Mouse (Mus musculus) heart, postnatal 0 days (tissue): ENCODE data around the gene Arpc2. TPM values are rescaled to one million over a fixed set of nuclear protein-coding genes. Genes with fewer than 3 reads are reported as not detected.
"Not testable (repeated sequence)": the region's sequence is repeated elsewhere in the genome, so short reads cannot be mapped to it uniquely, and the experiment has no call there.

ENCODE experiments used
- ATAC-seq: fragments of 200-750 bp; cut with Nextera tagmentation; 2 replicates; pipeline ENCODE4 v1.8.0; 2017; ENCODE audit warnings: low read depth, moderate number of reproducible peaks, moderate library complexity; ENCODE audit not compliant: insufficient read depth
- DNase-seq: peaks from one replicate; pipeline ENCODE4 v3.0.0-alpha.2; 2016; ENCODE audit warnings: low spot score
- H3K27ac ChIP-seq: fragments of 300-500 bp; sonication (generic); 2 replicates; pipeline ENCODE4 v1.5.1; 2014; ENCODE audit warnings: low read depth, mild to moderate bottlenecking
- H3K27me3 ChIP-seq: fragments of 300-500 bp; sonication (generic); 2 replicates; pipeline ENCODE4 v1.6.1; 2014; ENCODE audit warnings: low read length, mixed read lengths; ENCODE audit not compliant: control insufficient read depth, insufficient read depth
- H3K36me3 ChIP-seq: fragments of 300-500 bp; sonication (generic); replicated peaks from 2 replicates; pipeline ENCODE4 v1.6.1; 2014; ENCODE audit warnings: low read length, mixed read lengths; ENCODE audit not compliant: control insufficient read depth, insufficient read depth
- H3K4me1 ChIP-seq: fragments of 300-500 bp; sonication (generic); 2 replicates; pipeline ENCODE4 v1.6.1; 2014; ENCODE audit warnings: antibody characterized with exemption; ENCODE audit not compliant: control insufficient read depth, insufficient read depth
- H3K4me2 ChIP-seq: fragments of 300-500 bp; sonication (generic); 2 replicates; pipeline ENCODE4 v1.6.1; 2014; ENCODE audit warnings: low read depth, mild to moderate bottlenecking, low read length, moderate library complexity
- H3K4me3 ChIP-seq: fragments of 300-500 bp; sonication (generic); 2 replicates; pipeline ENCODE4 v1.5.1; 2014; ENCODE audit warnings: low read depth, low read length
- H3K9ac ChIP-seq: fragments of 300-500 bp; sonication (generic); replicated peaks from 2 replicates; pipeline ENCODE4 v1.6.1; 2014; ENCODE audit warnings: low read depth, low read length, mixed read lengths
- H3K9me3 ChIP-seq: fragments of 300-500 bp; sonication (generic); replicated peaks from 2 replicates; pipeline ENCODE4 v1.6.1; 2016; ENCODE audit warnings: low read length; ENCODE audit not compliant: control insufficient read depth
- CTCF ChIP-seq: IDR thresholded peaks from 2 replicates; pipeline ENCODE4 v1.5.1; 2016; ENCODE audit warnings: antibody characterized with exemption, control low read depth, low read depth
- EP300 ChIP-seq: IDR thresholded peaks from 2 replicates; pipeline ENCODE4 v1.6.1; 2016; ENCODE audit warnings: antibody characterized with exemption, low read depth
- WGBS: fragments of 180-500 bp; shearing (Covaris S2); extraction: QIAGEN DNeasy Blood & Tissue Kit; methylation state at CpG from one replicate; pipeline ENCODE4 v1.1.7; 2014; 5-methylcytosine and 5-hydroxymethylcytosine counted together
- polyA plus RNA-seq: library from polyadenylated mRNA; unstranded; fragments of >200 nt; fragmentation: Nextera tagmentation; extraction: Ambion mirVana; gene quantifications from 2 replicates; pipeline ENCODE4 v1.2.1, GENCODE M21; 2015
- total RNA-seq: library from RNA; depleted of rRNA; stranded (reverse); fragments of >200 nt; gene quantifications from 2 replicates; pipeline ENCODE4 v1.2.3, GENCODE M21; 2014; ENCODE audit warnings: low replicate concordance

The Arpc2 gene
- total and polyA plus RNA-seq, 2 experiments from 2014 or later, result 149 to 374 TPM

DNA sequence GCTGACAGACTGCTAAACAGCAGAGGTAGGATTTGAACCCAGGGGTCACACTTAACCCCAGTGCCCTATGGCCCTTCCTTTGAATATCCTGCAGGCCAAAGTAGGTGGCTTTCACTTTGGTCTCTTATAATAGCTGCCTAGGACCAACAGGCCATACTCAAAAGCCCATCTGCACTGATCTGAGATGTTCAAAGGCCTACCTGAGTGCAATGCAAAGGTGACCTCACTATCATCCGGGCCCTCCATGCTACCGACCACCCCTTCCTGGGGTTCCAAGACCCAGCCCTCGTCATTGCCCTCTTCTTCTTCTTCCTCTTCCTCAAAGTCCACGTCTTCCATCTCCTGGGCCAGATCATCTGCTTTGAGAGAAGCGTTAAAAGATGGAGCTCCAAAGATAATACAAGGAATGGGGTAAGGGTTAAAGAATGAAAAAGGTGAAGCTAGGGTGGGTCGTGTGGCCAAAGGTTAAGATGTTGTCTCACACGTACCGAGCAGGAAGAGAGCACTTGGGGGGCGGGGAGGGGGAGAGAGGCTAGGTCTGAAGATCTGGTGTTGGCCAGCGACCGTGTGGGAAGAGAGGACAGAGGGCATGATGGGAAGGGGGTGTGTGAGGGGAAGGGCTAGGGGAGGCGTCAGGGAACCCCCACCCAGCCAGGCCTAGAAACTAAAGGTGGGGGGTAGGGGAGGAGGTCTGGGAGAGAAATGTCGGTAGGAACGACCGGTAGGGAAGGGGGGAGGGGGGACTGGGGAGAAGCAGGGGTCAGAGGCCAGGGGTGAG is 48.0 kb downstream of the Arpc2 start:
- peak overlapping the region; percentile 72 for H3K4me3 ChIP-seq
- H3K4me1 ChIP-seq, result peaks cover 19% of the 10 kb centered on the region
- H3K4me2 ChIP-seq, result peak overlapping the region; percentile 74
- H3K9me3 ChIP-seq, result no peaks in the 10 kb centered on the region
- 11% methylated on average over 14 of the region's 15 CpGs for WGBS
- H3K27me3 ChIP-seq, result no peaks in the 10 kb centered on the region
- no peak for TF ChIP-seq CTCF
- TF ChIP-seq EP300, result no peak
- DNase-seq, result peak; percentile 63
- H3K36me3 ChIP-seq, result peaks cover 55% of the 10 kb centered on the region
- peak overlapping the region; percentile 61 for H3K9ac ChIP-seq
- ATAC-seq, result peak; percentile 32
- peak overlapping the region; percentile 69 for H3K27ac ChIP-seq

DNA sequence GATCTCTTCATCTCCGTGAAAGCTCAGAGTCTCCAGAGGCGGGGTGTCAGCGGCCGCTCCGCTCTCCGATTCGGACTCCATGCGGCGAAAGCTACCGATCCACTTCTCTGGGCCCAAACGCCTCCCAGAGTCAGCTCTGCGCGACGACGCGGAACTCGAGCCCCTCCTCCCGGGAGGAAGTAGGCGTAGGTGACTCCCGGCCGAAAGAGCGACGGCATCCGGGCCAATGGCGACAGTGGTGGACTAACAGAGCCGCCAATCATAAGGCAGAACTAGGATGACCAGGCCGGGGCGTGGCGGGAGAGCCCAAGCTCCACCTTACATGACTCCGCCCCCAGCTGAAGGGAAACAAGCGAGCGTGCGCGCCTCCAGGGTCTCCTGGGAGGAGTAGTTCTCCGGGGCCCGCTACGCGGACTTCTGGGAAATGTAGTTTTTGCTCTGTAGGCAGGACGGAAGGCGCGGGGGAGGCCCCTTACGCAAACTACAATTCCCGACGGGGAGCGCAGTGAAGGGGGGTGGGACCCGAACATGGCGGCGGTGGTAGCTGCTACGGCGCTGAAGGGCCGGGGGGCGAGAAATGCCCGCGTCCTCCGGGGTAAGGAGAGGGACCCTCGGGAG is 48.8 kb downstream of the Arpc2 start, which contains the start of the genes Aamp and Pnkd:
Aamp (minus strand) TSS at position 196 of the 618 bp plus-strand sequence.
Pnkd (plus strand) TSS at position 388 of the 618 bp plus-strand sequence.
- peaks cover 54% of the 10 kb centered on the region for H3K36me3 ChIP-seq
- peak within 1 kb of the TSS; percentile 75 for H3K9ac ChIP-seq
- H3K4me3 ChIP-seq, result peak within 1 kb of the TSS; percentile 77
- DNase-seq (peak; percentile 100), ATAC-seq (peak; percentile 96)
- H3K27ac ChIP-seq, result peak within 1 kb of the TSS; percentile 76
- no peaks in the 10 kb centered on the region for H3K9me3 ChIP-seq
- H3K4me2 ChIP-seq, result peak within 1 kb of the TSS; percentile 85
- H3K4me1 ChIP-seq, result peaks cover 27% of the 10 kb centered on the region
- TF ChIP-seq EP300 (no peak), CTCF (peak; percentile 4; the same call in 1 of the 2 replicates)
- no peaks in the 10 kb centered on the region for H3K27me3 ChIP-seq
- WGBS, result 0% methylated on average over 54 of the region's 56 CpGs

DNA sequence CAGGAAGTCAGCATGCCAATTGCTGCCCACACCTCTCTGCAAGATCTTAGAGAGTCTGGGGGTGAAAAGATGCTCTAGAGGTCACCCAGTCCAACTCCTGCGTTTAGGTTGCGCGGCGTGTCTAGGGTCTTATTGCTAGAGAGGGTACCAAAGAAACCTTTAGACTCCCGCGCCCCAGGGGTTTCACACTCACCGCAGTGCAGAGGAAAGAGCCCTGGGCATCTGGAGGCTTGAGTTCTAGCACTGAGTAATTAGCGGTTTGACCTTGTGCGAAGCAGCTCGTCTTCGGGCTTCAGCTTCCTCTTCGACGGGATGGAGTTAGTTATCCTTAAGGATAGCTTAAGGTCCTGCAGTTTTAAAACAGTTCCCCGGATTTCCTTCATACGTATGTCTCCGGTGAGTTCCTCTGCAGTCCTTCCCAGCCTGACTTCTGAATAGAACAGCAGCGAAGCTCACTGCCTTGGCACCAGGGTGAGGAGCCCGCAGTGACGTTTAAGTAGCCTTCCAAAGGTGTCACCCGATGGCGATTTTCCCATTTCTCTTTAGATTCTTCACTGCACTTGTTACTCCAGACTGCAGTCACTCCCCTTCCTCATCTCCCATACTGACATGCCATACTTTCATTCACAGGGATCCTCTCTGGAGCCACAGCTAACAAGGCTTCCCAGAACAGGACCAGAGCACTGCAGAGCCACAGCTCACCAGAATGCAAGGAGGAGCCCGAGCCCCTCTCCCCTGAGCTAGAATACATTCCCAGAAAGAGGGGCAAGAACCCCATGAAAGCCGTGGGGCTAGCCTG is 49.5 kb downstream of the Arpc2 start:
- peaks cover 51% of the 10 kb centered on the region for H3K36me3 ChIP-seq
- peak overlapping the region; percentile 85 for H3K4me2 ChIP-seq
- H3K9me3 ChIP-seq, result no peaks in the 10 kb centered on the region
- ATAC-seq (no peak), DNase-seq (no peak)
- no peak for TF ChIP-seq EP300
- TF ChIP-seq CTCF, result no peak
- peak overlapping the region; percentile 77 for H3K4me3 ChIP-seq
- no peaks in the 10 kb centered on the region for H3K27me3 ChIP-seq
- peak overlapping the region; percentile 75 for H3K9ac ChIP-seq
- H3K27ac ChIP-seq, result peak overlapping the region; percentile 76
- peaks cover 34% of the 10 kb centered on the region for H3K4me1 ChIP-seq
- 3% methylated on average over 23 of the region's 23 CpGs for WGBS

DNA sequence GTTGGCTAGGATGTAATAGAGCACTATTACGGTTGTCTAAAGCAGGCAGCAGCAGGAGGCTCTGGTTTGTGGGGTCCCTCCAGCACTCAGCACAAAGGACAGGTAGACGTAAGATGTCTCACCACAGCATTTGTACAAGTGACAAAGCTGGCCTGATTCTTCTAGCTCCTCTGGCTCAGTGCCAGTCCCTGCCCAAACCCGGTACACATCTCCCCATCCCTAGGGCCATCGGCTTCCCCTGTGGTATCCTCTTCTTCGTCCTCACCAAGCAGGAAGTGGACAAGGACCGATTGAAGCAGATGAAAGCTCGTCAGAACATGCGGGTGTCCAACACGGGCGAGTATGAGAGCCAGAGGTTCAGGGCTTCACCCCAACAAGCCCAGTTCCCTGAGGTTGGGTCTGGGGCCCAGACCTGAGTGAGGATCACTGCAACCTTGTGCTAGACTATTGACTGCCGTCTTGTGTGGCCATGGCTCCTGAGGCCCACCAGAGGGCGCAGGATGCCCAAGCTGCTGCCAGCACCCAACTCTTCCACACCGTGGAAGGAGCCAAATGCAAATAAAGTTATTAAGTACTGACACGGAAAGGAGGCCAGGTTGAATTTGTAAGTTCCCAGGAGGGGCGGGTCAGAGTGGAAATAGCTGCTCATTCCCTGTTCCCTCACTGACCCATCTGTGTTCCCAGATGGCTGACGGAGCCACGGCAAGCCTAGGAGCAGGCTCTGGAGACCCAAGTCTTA is 51.2 kb downstream of the Arpc2 start:
- peaks cover 48% of the 10 kb centered on the region for H3K4me1 ChIP-seq
- H3K4me2 ChIP-seq, H3K9ac ChIP-seq, H3K27ac ChIP-seq, H3K4me3 ChIP-seq, H3K27me3 ChIP-seq, H3K9me3 ChIP-seq, DNase-seq, ATAC-seq: not testable (repeated sequence)
- 54% methylated on average over 15 of the region's 17 CpGs for WGBS
- TF ChIP-seq CTCF, result peak; percentile 27; the same call in 1 of the 2 replicates
- peaks cover 49% of the 10 kb centered on the region for H3K36me3 ChIP-seq

DNA sequence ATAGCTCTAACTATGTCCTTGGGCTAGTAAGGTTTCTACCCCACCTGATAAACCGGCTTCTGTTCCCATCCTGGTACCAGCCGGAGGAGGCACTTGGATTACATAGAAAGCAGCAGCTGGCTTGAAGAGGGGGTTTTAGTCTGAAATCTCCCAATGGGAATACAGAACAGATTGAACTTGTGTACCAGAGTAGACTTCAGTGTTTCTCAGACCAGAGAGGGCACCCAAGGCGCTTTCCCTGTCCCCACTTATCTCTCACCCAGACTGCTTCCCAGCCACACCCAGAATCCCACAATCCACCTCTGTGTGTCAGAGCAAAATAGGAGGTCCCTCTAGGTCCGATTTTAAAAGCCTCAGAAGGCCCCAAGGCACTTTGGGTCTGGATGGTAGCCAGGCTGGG is 52.4 kb downstream of the Arpc2 start:
- 52% methylated on average over 4 of the region's 4 CpGs for WGBS
- H3K27ac ChIP-seq, result 0 out of 2 replicates have a peak overlapping the region, but pooled peaks have one; percentile 82
- no peak overlapping the region for H3K4me2 ChIP-seq
- no peak overlapping the region for H3K9ac ChIP-seq
- TF ChIP-seq EP300 (no peak), CTCF (no peak)
- no peak overlapping the region for H3K4me3 ChIP-seq
- peaks cover 48% of the 10 kb centered on the region for H3K4me1 ChIP-seq
- peaks cover 47% of the 10 kb centered on the region for H3K36me3 ChIP-seq
- DNase-seq (no peak), ATAC-seq (no peak)
- no peaks in the 10 kb centered on the region for H3K9me3 ChIP-seq
- no peaks in the 10 kb centered on the region for H3K27me3 ChIP-seq
